Comparison of ENCODE assay signal across 9 mouse cellular contexts in genomic region chr10:17382990-17383389, GRCm38 (mm10).
"Had no signal": no experiment of that assay in that cellular context is flagged by ENCODE, and none has a peak within 500 bp of the region (broad histone marks: within the 10 kb centered on the region; RNA-seq: fewer than 3 reads in every experiment).

No protein-coding gene starts in this region.

- DNase-seq: kidney, adult 8-10 months; kidney, postnatal 25 days; liver; liver, embryonic 13.5 days; liver, postnatal 0 days; midbrain, embryonic 14.5 days; right cerebral cortex, postnatal 25 days; thymus, postnatal 14 days had no signal

- ATAC-seq: intestine, postnatal 0 days; liver, postnatal 0 days had no signal
